Mouse (Mus musculus) kidney, embryonic 15.5 days (tissue): Measurements from ENCODE around the gene Rhbg. TPM values are rescaled to one million over a fixed set of nuclear protein-coding genes. Genes with fewer than 3 reads are reported as not detected.

Experiments used
- ATAC-seq: fragments of 200-750 bp; cut with Nextera tagmentation; replicated peaks from 2 replicates; pipeline ENCODE4 v1.8.0; 2017; ENCODE audit warnings: moderate TSS enrichment; ENCODE audit not compliant: low FRiP score
- H3K27ac ChIP-seq: fragments of 300-500 bp; sonication (generic); 2 replicates; pipeline ENCODE4 v1.5.1; 2015; ENCODE audit warnings: mild to moderate bottlenecking, inconsistent platforms
- H3K27me3 ChIP-seq: fragments of 300-500 bp; sonication (generic); 2 replicates; pipeline ENCODE4 v1.6.1; 2015; ENCODE audit warnings: inconsistent platforms
- H3K36me3 ChIP-seq: fragments of 300-500 bp; sonication (generic); 2 replicates; pipeline ENCODE4 v1.6.1; 2015; ENCODE audit warnings: inconsistent platforms
- H3K4me1 ChIP-seq: fragments of 300-500 bp; sonication (generic); 2 replicates; pipeline ENCODE4 v1.6.1; 2015; ENCODE audit warnings: inconsistent platforms
- H3K4me2 ChIP-seq: fragments of 300-500 bp; sonication (generic); 2 replicates; pipeline ENCODE4 v1.6.1; 2015; ENCODE audit warnings: moderate library complexity, mild to moderate bottlenecking, inconsistent platforms
- H3K4me3 ChIP-seq: fragments of 300-500 bp; sonication (generic); replicated peaks from 2 replicates; pipeline ENCODE4 v1.5.1; 2015; ENCODE audit warnings: mild to moderate bottlenecking, inconsistent platforms
- H3K9ac ChIP-seq: fragments of 300-500 bp; sonication (generic); 2 replicates; pipeline ENCODE4 v1.6.1; 2015; ENCODE audit warnings: mild to moderate bottlenecking, inconsistent platforms
- H3K9me3 ChIP-seq: fragments of 300-500 bp; sonication (generic); replicated peaks from 2 replicates; pipeline ENCODE4 v1.6.1; 2016; ENCODE audit warnings: inconsistent platforms
- WGBS: fragments of 180-500 bp; shearing (Covaris S2); methylation state at CpG from one replicate; pipeline ENCODE4 v1.1.7; 2015; ENCODE audit warnings: mixed read lengths; 5-methylcytosine and 5-hydroxymethylcytosine counted together
- polyA plus RNA-seq: library from polyadenylated mRNA; unstranded; fragments of >200 nt; fragmentation: Nextera tagmentation; extraction: Ambion mirVana; gene quantifications from 2 replicates; pipeline ENCODE4 v1.2.1, GENCODE M21; 2015

The Rhbg gene
- polyA plus RNA-seq, 1 experiment from 2014 or later: 6.6 TPM

- no peak for ATAC-seq
- Histone ChIP-seq H3K36me3 (no peaks in the 10 kb centered on the region), H3K4me1 (peaks cover 9% of the 10 kb centered on the region), H3K4me3 (no peak overlapping the region), H3K4me2 (no peak overlapping the region), H3K9ac (no peak overlapping the region), H3K27me3 (peaks cover 62% of the 10 kb centered on the region), H3K9me3 (no peaks in the 10 kb centered on the region), H3K27ac (no peak overlapping the region)
- 72% methylated on average over 2 of the region's 2 CpGs for WGBS
Observed at GRCm38 (mm10) chr3:88224929-88225328, 29.6 kb downstream of the Rhbg start.

- WGBS: 81% methylated on average over 6 of the region's 6 CpGs
- no peaks in the 10 kb centered on the region for H3K9me3 ChIP-seq
- ATAC-seq: no peak
- no peaks in the 10 kb centered on the region for H3K36me3 ChIP-seq
- no peak overlapping the region for H3K4me2 ChIP-seq
- no peaks in the 10 kb centered on the region for H3K4me1 ChIP-seq
- H3K9ac ChIP-seq: no peak overlapping the region
- peaks cover 76% of the 10 kb centered on the region for H3K27me3 ChIP-seq
- H3K27ac ChIP-seq: no peak overlapping the region
- no peak overlapping the region for H3K4me3 ChIP-seq
Observed at GRCm38 (mm10) chr3:88222446-88222845, 32.1 kb downstream of the Rhbg start.

DNA sequence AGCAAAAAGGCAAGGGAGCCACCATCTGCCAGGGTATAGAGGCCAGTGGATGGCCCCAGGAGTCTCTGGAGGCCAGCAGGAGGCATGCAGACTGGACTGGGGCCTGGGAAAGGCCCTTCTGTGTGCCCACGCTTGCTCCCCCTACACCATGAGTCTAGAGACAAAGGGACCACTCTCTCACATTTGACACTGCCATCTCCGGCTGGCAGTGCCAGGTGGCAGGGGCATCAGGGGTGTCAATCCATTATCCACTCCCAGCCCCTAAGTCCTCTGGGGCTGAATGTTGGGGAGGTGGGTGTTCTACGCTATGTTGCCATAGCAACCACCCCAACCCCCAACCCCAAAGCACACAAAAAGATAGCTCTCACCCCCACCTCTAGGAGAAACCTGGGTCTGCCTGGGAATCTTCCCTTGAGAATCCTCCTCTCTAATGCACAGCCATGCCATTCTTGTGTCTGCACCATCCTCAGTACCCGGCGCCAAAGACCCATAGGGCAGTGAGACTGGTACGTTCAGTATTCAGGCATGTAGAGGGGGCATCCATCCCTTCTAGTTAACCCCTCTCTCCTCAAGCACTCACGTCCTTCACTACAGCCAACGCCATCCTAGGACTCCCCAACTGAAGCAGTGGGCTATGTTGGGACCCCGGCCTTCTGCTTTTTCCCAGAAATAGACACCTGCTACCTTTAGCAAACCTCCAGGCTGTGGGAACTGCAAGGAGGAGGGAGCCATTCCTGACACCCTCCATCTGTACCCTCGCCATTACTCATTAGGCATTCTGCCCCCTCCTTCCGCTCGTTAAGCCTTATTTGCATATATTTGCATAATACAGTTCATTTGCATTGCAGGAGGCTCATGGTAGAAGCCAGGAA, 32.8 kb downstream of the Rhbg start:
- Histone ChIP-seq H3K36me3 (no peaks in the 10 kb centered on the region), H3K4me2 (no peak overlapping the region), H3K27me3 (peaks cover 83% of the 10 kb centered on the region), H3K4me3 (no peak overlapping the region), H3K27ac (no peak overlapping the region), H3K9ac (no peak overlapping the region), H3K9me3 (no peaks in the 10 kb centered on the region), H3K4me1 (no peaks in the 10 kb centered on the region)
- ATAC-seq: no peak
- WGBS: 55% methylated on average over 12 of the region's 12 CpGs

DNA sequence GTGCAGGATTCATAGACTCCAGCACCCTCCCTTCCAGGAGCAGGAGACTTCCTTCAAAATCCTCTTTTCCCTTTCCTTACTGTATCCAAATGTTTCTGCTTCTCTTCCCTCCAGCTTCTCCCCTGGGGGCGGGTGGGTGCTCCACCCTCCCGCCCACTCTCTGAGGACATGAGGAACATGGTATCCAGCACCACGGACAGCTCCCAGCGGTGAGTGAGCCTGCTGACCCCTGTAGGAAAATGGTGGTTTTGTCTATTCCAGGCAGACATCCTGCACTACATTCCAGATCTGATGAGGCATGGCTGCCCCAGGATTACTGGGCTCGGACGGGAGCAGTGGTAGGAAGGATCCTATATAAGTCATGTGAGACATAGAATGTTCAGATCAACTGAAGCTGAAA, 33.7 kb downstream of the Rhbg start:
- Histone ChIP-seq H3K4me2 (no peak overlapping the region), H3K36me3 (no peaks in the 10 kb centered on the region), H3K27me3 (peaks cover 90% of the 10 kb centered on the region), H3K9me3 (no peaks in the 10 kb centered on the region), H3K4me3 (no peak overlapping the region), H3K27ac (no peak overlapping the region), H3K9ac (no peak overlapping the region), H3K4me1 (peaks cover 3% of the 10 kb centered on the region; the same call in 1 of the 2 replicates)
- under 1% methylated on average over 6 of the region's 6 CpGs for WGBS
- peak; percentile 70 for ATAC-seq

- WGBS: 13% methylated on average over 9 of the region's 9 CpGs
- H3K4me3 ChIP-seq: no peak overlapping the region
- H3K36me3 ChIP-seq: no peaks in the 10 kb centered on the region
- peaks cover 94% of the 10 kb centered on the region for H3K27me3 ChIP-seq
- H3K27ac ChIP-seq: no peak overlapping the region
- ATAC-seq: no peak
- H3K9me3 ChIP-seq: no peaks in the 10 kb centered on the region
- H3K4me1 ChIP-seq: peaks cover 12% of the 10 kb centered on the region
- no peak overlapping the region for H3K4me2 ChIP-seq
- no peak overlapping the region for H3K9ac ChIP-seq
Observed at GRCm38 (mm10) chr3:88219940-88220339, 34.6 kb downstream of the Rhbg start.

DNA sequence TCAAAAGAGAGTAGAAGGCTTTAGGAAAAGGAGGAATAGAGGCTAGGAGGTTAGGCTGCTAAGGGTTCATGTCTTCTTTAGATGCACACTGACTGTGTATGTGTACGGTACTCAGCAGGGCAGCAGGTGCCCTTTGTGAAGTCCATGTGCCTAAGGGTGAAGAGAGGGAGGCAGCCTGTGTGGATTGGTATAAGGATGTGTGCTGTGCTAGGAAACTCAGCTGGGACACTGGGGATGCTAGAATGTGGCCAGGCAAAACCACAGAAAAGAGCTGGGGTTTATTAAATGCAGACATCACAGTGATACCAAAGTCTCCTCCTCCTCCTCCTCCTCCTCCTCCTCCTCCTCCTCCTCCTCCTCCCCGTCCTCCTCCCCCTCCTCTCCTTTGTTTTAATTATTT, 36.8 kb downstream of the Rhbg start:
- Histone ChIP-seq H3K9ac (no peak overlapping the region), H3K4me2 (no peak overlapping the region), H3K9me3 (no peaks in the 10 kb centered on the region), H3K36me3 (no peaks in the 10 kb centered on the region), H3K27me3 (peaks cover 96% of the 10 kb centered on the region), H3K4me1 (peaks cover 19% of the 10 kb centered on the region), H3K4me3 (no peak overlapping the region), H3K27ac (no peak overlapping the region)
- ATAC-seq: no peak
- WGBS: 42% methylated on average over 1 of the region's 2 CpGs

DNA sequence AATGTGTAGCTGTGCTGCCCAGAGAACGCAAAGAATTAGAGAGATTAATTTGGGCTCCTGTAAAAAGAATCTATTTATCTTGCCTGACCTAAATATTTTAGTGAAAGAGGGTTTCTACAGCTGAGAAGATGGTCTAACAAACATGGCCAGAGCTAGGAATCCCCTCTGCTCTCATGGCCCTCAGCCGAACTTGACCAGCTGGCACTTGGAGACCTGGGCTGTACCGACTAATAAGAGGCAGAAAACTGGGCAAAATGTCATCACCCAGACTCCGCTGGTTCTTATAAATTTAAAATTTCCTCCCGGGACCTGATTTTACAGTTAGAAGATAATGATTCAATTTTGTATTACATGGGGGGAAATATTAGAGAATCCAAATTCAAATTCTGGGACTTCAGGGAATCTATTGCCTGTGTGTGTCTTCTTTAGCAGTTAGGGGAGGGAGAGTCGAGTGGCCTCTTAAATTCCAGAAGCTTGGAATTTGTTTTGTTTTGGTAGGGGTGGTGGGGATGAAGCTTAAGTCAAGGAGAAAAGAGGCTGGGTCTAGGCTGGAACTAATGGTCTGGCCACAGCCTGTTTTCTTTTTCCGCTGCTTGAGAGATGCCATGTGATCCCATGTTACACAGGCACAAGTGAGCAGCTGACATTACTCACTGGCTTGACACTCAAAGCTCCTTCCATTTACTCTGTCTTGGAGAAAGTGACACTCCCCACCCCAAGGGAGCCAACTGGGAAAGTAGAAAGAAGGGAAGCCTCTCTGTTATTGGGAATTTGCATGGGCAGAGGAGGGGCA, 37.8 kb downstream of the Rhbg start:
- Histone ChIP-seq H3K36me3 (no peaks in the 10 kb centered on the region), H3K27me3 (peaks cover 97% of the 10 kb centered on the region), H3K4me2 (no peak overlapping the region), H3K4me3 (no peak overlapping the region), H3K27ac (no peak overlapping the region), H3K4me1 (peaks cover 19% of the 10 kb centered on the region), H3K9ac (no peak overlapping the region), H3K9me3 (no peaks in the 10 kb centered on the region)
- 7% methylated on average over 7 of the region's 7 CpGs for WGBS
- ATAC-seq: no peak

DNA sequence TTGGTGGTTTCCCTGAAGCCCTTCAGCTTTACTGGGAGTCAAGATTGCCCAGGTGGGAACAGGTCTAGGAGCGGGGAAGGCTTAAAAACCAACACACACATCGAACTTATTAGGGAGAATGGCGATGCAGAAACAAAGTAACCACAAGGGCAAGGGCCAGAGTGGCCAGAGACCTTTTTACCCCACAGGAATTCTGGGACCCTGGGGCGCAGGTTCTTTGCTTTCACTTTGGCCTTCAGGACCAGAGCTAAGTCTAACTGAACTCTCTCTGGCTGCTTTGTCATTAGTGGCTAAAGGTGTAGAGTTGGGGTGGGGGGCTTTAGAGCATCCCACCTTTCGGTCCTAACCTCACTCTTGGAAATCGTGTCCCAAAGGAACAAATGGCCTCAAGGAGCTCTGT, 38.4 kb downstream of the Rhbg start:
- no peak for ATAC-seq
- Histone ChIP-seq H3K36me3 (no peaks in the 10 kb centered on the region), H3K9me3 (no peaks in the 10 kb centered on the region), H3K9ac (no peak overlapping the region), H3K4me2 (no peak overlapping the region), H3K27ac (no peak overlapping the region), H3K4me1 (peaks cover 19% of the 10 kb centered on the region), H3K4me3 (0 out of 2 replicates have a peak overlapping the region, but pooled peaks have one; percentile 29), H3K27me3 (peaks cover 97% of the 10 kb centered on the region)
- WGBS: 5% methylated on average over 6 of the region's 6 CpGs

- no peak for ATAC-seq
- H3K27me3 ChIP-seq: peaks cover 98% of the 10 kb centered on the region
- H3K9me3 ChIP-seq: no peaks in the 10 kb centered on the region
- H3K4me3 ChIP-seq: peak overlapping the region; percentile 29
- H3K27ac ChIP-seq: no peak overlapping the region
- peaks cover 19% of the 10 kb centered on the region for H3K4me1 ChIP-seq
- no peaks in the 10 kb centered on the region for H3K36me3 ChIP-seq
- H3K4me2 ChIP-seq: peak overlapping the region; percentile 47
- 2% methylated on average over 23 of the region's 23 CpGs for WGBS
- H3K9ac ChIP-seq: no peak overlapping the region
Observed at GRCm38 (mm10) chr3:88215553-88216004, 38.9 kb downstream of the Rhbg start.

DNA sequence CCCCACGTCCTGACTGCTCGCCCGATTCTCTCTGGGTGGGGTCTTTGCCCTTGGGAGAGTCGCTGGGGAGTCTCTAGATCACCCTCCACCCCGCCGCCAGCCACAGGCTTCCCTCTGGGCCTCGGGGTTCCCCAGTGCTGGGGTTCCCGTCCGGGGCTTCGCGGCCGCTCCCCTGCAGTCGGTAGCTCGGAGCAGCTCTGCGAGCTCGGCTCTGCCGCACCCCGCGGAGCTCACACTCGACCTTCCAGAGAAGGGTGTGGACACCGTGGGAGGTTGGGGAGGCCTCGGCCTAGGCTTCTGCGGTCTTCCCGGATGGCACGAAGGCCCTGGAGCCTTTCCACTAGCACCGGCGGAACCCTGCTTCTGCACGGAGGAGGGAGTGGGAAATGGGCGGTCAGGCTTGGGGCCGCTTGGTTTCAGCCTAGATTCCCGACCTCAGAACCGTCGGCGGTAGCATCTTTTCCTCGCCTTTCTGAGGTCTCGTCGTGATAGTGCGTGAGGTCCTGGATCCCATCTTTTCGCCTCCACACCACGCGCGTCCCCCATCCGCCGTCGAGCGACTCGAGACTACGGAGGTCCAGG, 39.4 kb downstream of the Rhbg start:
- under 1% methylated on average over 48 of the region's 48 CpGs for WGBS
- Histone ChIP-seq H3K27ac (no peak overlapping the region), H3K36me3 (no peaks in the 10 kb centered on the region), H3K4me3 (peak overlapping the region; percentile 29), H3K9me3 (no peaks in the 10 kb centered on the region), H3K9ac (no peak overlapping the region), H3K4me1 (peaks cover 19% of the 10 kb centered on the region), H3K4me2 (peak overlapping the region; percentile 47), H3K27me3 (peaks cover 98% of the 10 kb centered on the region)
- ATAC-seq: no peak

DNA sequence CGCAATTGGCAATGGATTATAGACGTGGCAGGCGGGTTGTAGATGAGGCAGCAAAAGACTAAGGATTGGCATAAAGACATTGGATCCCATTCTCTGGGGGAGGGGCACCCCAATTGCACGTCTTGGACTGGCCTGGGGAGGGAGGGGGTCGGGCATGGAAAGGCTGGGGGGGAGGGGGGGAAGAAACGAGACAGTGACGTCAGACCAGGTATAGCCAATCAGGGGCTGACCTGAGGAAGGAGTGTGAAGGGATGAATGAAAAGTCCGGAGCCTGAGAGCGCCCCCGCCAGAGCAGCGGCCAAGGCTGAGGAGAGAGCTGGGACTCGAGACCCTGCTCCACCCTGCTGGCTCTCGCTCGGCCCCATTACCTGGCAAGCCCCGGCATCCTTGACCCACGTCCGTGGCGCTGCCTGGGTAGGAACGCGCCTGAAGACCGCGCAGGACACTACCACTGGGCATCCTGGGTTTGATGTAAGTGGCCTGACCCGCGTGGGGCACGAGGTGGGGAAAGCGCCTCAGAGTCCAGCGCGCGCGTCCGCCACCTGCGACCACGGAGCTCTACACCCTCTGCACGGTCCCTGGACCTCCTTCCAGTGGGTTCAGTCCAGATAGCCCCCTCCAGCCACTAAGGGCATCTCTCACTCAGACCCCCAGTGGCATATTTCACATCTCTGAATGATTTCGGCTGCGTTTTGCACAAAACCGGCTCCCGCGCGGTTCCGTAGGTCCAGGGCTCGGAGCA, 40.1 kb downstream of the Rhbg start:
- no peak overlapping the region for H3K27ac ChIP-seq
- H3K4me1 ChIP-seq: peaks cover 19% of the 10 kb centered on the region
- peaks cover 98% of the 10 kb centered on the region for H3K27me3 ChIP-seq
- H3K4me3 ChIP-seq: peak overlapping the region; percentile 29
- H3K36me3 ChIP-seq: no peaks in the 10 kb centered on the region
- 1% methylated on average over 42 of the region's 42 CpGs for WGBS
- no peaks in the 10 kb centered on the region for H3K9me3 ChIP-seq
- ATAC-seq: no peak
- H3K9ac ChIP-seq: no peak overlapping the region
- peak overlapping the region; percentile 47 for H3K4me2 ChIP-seq
